Mouse (Mus musculus): Measurements from ENCODE around the gene Polr2c. TPM values are rescaled to one million over a fixed set of nuclear protein-coding genes. Genes with fewer than 3 reads are reported as not detected.

Gene Polr2c
- 55.0 and 64.8 TPM in 2 replicates for polyA plus RNA-seq (2012; ENCODE audit: insufficient read depth, insufficient read length, missing spikeins)

DNA sequence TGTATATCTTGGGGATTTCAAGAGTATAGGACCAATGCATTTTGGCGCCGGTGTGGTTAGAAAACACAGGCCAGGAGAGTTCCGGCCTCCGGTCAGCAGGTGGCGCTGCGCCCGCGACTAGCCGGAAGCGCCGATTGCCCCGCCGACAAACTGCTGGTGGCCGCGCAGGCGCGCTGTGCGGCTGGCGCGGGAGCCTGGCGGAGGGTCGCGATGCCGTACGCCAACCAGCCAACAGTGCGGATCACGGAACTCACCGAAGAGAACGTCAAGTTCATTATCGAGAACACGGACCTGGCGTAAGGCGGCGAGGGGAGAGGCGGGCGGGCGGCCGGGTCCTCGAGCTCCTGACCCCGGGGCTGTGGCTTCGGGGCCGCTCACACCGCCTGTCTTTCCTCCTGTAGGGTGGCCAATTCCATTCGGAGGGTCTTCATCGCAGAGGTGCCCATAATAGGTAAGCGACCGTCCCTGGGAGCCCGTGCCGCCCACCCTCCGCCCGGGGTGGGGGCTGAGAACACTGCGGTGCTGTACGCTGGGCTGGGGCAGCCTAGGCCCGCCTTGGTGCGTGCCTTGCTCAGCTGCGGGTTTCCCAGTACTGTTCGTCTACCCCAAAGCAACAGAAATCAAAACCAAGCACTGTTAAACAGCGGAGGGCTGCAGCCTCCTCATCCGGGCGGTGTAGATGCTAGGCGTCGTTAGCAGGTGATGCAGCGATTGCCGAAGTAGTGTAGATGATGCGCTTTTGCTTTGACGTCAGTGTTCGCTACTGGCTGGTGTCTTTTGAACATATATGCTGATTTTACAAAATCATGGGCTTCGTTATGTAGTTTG is at the start of gene Polr2c:
Gene Polr2c, plus strand, starts transcription at position 105 of the 828 bp plus-strand sequence.
- peak within 1 kb of the TSS; percentile 85 for H3K4me3 ChIP-seq (ENCODE audit: insufficient read depth, low read depth, low read length)
- peak within 1 kb of the TSS; percentile 61 for H3K27ac ChIP-seq (replicated peaks; ENCODE audit: low read depth, low read length)
- H3K4me1 ChIP-seq (ENCODE audit: control insufficient read depth, insufficient read depth, insufficient read length, low read length): 0 out of 2 replicates have a peak, but pooled peaks cover under 1% of the 10 kb centered on the region

DNA sequence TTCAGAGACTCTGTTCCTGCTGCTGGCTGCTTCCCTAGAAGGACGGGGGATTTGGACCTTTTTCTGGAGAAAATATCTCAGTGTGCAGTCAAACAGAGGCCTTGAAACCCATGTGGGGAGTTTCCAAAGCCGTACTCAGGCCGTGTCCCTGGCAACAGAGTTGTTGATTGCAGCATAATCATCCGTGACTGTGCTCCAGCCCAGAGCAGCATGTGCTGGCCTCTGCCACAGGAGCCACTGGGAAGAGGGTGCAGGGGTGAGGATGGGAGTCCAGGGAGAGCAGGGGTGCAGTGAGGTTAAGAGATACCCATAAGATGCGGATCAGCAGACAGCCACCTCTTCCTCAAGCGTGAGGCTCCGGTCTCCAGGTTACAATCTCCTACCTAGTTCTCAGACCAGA is 49.7 kb upstream of the Polr2c start:
- H3K4me3 ChIP-seq (ENCODE audit: insufficient read depth, low read depth, low read length): no peak overlapping the region
- H3K27ac ChIP-seq (replicated peaks; ENCODE audit: low read depth, low read length): no peak overlapping the region
- H3K4me1 ChIP-seq (ENCODE audit: control insufficient read depth, insufficient read depth, insufficient read length, low read length): no peaks in the 10 kb centered on the region

DNA sequence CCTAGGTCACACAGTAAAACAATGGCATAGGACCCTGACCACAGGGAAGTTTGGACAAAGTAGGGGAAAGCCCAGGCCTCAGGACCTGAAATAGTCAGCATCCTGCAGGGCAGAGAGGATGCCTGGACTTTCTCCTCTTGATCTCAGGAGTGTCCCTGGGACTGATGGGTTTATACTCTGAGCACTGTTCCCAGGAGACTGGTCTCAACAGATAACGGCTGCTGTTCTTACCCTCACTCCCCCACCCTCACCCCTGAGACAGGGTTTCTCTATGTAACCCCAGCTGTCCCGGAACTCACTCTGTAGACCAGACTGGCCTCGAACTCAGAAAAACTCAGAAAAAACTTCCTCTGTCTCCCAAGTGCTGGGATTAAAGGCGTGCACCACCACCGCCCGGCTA is 48.9 kb upstream of the Polr2c start:
- no peaks in the 10 kb centered on the region for H3K4me1 ChIP-seq (ENCODE audit: control insufficient read depth, insufficient read depth, insufficient read length, low read length)
- H3K27ac ChIP-seq (replicated peaks; ENCODE audit: low read depth, low read length): no peak overlapping the region
- H3K4me3 ChIP-seq (ENCODE audit: insufficient read depth, low read depth, low read length): no peak overlapping the region

DNA sequence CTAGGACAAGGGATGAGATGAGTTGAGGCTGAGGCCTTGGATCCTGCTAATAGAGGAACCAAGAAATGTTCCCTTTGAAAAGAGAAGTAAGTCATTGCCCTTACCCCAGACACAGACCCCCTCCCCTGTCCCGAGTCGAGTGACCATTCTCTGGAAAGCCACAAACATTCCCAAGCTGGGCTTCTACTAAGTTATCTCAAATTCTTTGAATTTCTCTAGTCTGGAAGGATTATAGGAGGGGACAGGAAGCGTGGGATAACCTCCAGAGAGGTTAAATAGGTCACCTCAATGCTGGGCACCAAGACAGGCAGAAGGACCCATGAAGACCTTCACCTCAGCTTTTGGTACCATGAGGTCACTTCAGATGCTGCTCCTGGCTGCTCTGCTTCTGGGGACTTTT is 47.1 kb upstream of the Polr2c start, which contains the start of gene Ccl17:
Gene Ccl17, plus strand, starts transcription at position 301 of the 400 bp plus-strand sequence.
- Histone ChIP-seq H3K4me3 (ENCODE audit: insufficient read depth, low read depth, low read length) (no peak within 1 kb of the TSS), H3K27ac (replicated peaks; ENCODE audit: low read depth, low read length) (no peak within 1 kb of the TSS), H3K4me1 (ENCODE audit: control insufficient read depth, insufficient read depth, insufficient read length, low read length) (no peaks in the 10 kb centered on the region)

DNA sequence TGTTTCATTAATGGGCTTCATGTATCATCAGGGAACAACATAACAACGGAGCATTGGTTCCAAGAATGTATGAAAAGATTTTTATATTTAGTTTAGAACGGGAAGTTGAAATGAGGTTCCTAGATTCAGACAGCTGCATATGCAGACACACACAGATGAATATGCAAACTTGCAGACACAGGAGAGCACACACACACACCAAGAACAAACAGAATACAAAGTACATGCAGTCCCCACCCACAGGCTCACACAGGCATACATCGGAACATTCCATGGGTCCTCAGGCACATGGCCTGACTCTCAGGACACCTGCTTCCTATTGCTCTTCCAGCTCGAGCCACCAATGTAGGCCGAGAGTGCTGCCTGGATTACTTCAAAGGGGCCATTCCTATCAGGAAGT is 46.4 kb upstream of the Polr2c start:
- no peak overlapping the region for H3K4me3 ChIP-seq (ENCODE audit: insufficient read depth, low read depth, low read length)
- H3K4me1 ChIP-seq (ENCODE audit: control insufficient read depth, insufficient read depth, insufficient read length, low read length): no peaks in the 10 kb centered on the region
- H3K27ac ChIP-seq (replicated peaks; ENCODE audit: low read depth, low read length): no peak overlapping the region

DNA sequence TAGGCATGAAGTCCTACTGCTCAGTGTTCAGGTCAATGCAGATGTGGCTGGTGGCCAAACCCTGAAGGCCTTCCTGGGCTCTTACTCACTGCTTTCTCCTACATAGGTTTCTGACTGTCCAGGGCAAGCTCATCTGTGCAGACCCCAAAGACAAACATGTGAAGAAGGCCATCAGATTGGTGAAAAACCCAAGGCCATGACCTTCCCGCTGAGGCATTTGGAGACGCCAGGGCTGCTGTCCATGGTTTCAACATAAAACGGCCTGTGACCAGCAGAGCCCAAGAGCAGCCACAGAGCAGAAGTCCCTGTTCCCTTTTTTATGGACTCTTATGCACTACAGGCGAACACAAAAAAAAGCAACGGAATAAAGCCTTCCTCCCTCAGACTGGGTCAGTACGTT is 45.6 kb upstream of the Polr2c start:
- Histone ChIP-seq H3K4me1 (ENCODE audit: control insufficient read depth, insufficient read depth, insufficient read length, low read length) (no peaks in the 10 kb centered on the region), H3K4me3 (ENCODE audit: insufficient read depth, low read depth, low read length) (no peak overlapping the region), H3K27ac (replicated peaks; ENCODE audit: low read depth, low read length) (no peak overlapping the region)

DNA sequence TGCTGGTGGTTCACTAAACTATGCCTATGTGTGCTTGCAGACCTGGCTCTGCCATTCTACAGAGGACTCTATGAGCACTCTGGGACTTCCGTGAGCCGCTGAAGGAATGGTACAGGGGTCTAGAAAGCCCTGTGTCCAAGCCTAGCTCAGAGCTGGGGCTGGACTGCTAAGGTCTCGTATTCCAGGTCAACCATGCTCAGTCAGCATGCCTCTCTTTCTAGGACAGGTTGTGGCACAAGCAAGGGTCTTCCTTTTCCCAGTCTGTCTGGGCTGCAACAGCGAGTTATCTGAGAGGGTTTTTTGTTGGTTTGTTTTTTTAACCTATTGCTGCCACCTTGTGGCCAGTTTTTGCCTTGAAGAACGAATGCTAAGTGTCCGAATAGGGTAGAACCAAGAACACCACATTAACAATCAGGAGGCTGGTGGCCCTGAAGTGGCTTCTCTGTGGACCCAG is 44.6 kb upstream of the Polr2c start:
- no peaks in the 10 kb centered on the region for H3K4me1 ChIP-seq (ENCODE audit: control insufficient read depth, insufficient read depth, insufficient read length, low read length)
- H3K27ac ChIP-seq (replicated peaks; ENCODE audit: low read depth, low read length): no peak overlapping the region
- no peak overlapping the region for H3K4me3 ChIP-seq (ENCODE audit: insufficient read depth, low read depth, low read length)

DNA sequence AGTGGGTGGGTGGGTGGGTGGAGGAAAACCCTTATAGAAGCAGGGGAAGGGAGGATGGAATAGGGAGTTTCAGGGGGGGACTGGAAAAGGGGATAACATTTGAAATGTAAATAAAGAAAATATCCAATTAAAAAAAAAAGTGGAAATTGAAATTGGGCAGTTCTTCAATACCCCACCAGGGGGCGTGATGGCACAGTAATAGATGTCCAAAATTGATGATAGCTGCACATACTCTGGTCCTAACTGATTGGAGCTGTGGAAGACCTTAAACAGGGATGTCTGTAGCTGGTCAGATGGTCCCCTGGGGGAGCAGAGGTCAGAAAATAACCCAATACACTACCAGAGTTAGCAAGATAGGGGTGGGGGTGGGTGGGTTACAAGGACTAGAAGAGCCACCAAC is 42.7 kb upstream of the Polr2c start:
- Histone ChIP-seq H3K4me3 (ENCODE audit: insufficient read depth, low read depth, low read length) (no peak overlapping the region), H3K27ac (replicated peaks; ENCODE audit: low read depth, low read length) (no peak overlapping the region), H3K4me1 (ENCODE audit: control insufficient read depth, insufficient read depth, insufficient read length, low read length) (no peaks in the 10 kb centered on the region)

DNA sequence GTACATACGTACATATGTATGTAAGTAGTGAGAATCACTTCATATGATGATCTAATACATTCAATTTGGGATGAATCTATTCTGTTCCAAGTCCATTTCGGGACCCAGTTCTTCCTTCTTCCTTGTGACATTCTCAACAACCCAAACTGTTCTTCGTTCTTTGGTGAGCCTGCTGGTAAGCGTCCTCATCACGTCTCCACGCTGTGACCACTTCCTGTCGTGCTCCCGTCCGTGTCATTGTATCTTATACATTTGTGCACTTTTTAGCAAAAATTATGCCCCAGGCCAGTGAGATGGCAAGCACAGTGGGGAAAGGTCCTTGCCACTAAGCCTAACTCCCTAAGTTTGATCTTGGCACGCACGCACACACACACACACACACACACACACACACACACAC is 39.3 kb upstream of the Polr2c start:
- Histone ChIP-seq H3K27ac (replicated peaks; ENCODE audit: low read depth, low read length) (no peak overlapping the region), H3K4me1 (ENCODE audit: control insufficient read depth, insufficient read depth, insufficient read length, low read length) (no peaks in the 10 kb centered on the region), H3K4me3 (ENCODE audit: insufficient read depth, low read depth, low read length) (no peak overlapping the region)

DNA sequence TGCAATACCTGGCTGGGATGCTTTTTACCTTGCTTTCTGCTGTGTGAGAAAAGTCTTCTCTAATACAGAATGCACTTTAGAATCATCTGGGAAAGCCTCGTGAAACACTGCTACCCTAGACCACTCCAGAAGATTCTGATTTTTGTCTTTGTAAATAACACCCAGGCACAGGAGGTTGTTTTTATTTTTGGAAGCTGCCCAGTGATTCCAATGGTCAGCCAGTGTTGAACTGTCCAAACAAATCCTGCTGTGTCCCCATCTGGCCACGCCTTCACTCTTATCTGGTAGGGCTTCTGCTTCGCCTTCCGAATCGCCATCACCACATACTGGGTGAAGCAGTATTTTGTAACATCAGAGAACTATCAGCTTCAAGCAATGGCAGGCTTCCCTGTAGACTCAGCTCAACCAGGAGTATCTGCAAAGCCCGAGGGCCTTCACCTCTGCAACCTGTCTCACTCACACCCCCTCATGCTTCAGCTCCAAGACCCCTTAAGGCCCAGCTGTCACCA is 37.5 kb upstream of the Polr2c start:
- no peaks in the 10 kb centered on the region for H3K4me1 ChIP-seq (ENCODE audit: control insufficient read depth, insufficient read depth, insufficient read length, low read length)
- no peak overlapping the region for H3K27ac ChIP-seq (replicated peaks; ENCODE audit: low read depth, low read length)
- H3K4me3 ChIP-seq (ENCODE audit: insufficient read depth, low read depth, low read length): no peak overlapping the region

DNA sequence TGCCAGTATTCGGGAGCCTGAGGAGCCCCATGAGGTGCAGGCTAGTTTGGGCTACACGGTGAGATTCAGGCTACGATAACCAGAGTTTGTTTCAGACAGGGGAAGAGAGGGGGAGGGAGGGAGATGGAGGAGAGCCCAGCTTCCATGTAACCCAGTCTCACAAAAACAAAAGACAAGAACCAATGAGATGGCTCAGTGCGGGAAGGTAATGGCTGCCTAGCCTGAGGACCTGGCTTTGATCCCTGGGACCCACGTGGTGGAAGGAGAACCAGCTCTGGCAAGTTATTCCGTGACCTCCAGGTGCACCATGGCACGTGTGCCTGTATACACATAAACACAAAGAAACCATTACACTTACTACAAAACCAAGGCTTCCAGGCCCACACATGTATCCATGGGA is 36.7 kb upstream of the Polr2c start:
- H3K27ac ChIP-seq (replicated peaks; ENCODE audit: low read depth, low read length): no peak overlapping the region
- H3K4me3 ChIP-seq (ENCODE audit: insufficient read depth, low read depth, low read length): no peak overlapping the region
- H3K4me1 ChIP-seq (ENCODE audit: control insufficient read depth, insufficient read depth, insufficient read length, low read length): no peaks in the 10 kb centered on the region

DNA sequence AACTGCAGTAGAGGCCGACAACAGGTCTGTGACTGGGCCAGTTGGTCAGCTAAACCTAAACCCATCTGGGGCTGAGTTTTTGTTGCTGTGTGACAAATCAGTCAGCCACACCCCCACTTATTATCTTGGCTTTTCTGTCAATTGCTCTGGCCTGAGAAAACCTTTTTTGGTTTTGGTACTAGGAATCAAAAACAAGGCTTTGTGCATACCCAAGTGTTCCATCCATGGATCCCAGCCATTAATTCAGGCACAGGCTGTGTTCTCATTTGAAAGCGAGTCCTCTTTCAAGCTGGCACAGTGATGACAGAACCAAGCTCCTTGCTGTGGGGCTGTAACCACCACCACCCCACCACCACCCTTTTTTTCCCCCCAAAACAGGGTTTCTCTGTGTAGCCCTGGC is 35.9 kb upstream of the Polr2c start:
- Histone ChIP-seq H3K27ac (replicated peaks; ENCODE audit: low read depth, low read length) (no peak overlapping the region), H3K4me1 (ENCODE audit: control insufficient read depth, insufficient read depth, insufficient read length, low read length) (no peaks in the 10 kb centered on the region), H3K4me3 (ENCODE audit: insufficient read depth, low read depth, low read length) (no peak overlapping the region)

DNA sequence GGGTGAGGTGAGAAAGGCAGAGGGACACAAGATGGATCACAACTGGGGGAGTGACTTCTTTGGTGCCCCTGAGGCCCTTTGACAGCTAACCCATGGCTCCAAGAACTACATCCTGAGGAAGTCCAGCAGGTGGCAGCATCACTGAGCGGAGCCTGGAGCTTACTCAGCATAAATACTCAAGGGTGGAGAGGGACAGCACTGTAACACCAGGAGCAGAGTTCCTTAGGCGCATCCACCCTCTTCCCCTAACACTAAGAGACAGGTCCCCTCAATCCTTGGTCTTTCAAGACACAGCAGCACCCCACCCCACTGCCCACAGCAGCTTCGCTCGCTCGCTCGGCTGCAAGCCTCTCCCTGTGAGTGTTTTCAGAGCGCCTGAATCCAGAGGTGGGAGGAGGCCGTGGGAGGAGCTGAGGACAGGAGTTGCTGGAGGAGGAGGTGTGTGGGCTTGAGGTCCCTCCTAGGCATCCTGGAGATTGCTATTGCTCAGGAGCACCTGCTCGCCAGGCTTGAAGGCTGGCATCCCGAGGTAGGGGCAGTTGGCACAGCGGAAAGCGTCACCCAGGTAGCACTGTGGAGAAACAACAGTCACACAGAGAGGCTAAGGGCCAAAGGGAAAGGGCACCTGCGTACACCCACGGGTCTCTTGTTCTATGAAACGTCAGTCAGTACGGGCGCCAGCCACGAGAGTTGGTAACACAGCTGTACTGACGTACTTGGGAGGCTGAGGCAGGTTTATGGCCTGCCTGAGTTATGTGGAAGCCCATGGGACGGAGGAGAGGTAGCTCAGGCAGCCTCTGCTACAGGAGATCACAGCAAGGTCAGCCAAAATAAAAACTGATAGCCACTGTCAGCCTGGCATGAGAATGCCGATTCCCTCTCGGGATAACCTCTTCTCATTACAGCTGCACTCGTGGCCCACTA is 34.4 kb upstream of the Polr2c start:
- Histone ChIP-seq H3K4me3 (ENCODE audit: insufficient read depth, low read depth, low read length) (no peak overlapping the region), H3K27ac (replicated peaks; ENCODE audit: low read depth, low read length) (no peak overlapping the region), H3K4me1 (ENCODE audit: control insufficient read depth, insufficient read depth, insufficient read length, low read length) (no peaks in the 10 kb centered on the region)

DNA sequence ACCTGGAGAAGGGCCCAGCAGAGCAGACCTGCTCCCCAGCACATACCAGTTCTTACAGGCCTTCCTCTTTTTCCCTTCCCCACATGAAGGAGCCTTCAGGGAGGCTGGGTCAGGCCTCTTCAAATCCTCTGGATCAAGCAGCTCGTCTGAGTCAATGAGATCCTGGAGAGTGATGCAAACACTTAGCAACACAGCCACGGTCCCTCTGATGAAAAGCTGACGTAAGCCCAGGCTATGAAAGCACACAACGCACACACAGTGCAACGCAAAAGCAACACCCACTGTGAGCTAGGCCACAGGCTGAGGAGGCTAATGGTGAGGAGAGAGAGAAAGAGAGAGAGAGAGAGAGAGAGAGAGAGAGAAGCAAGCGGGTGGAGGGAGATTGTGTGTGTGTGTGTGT is 32.1 kb upstream of the Polr2c start:
- Histone ChIP-seq H3K27ac (replicated peaks; ENCODE audit: low read depth, low read length) (no peak overlapping the region), H3K4me1 (ENCODE audit: control insufficient read depth, insufficient read depth, insufficient read length, low read length) (no peaks in the 10 kb centered on the region), H3K4me3 (ENCODE audit: insufficient read depth, low read depth, low read length) (no peak overlapping the region)

DNA sequence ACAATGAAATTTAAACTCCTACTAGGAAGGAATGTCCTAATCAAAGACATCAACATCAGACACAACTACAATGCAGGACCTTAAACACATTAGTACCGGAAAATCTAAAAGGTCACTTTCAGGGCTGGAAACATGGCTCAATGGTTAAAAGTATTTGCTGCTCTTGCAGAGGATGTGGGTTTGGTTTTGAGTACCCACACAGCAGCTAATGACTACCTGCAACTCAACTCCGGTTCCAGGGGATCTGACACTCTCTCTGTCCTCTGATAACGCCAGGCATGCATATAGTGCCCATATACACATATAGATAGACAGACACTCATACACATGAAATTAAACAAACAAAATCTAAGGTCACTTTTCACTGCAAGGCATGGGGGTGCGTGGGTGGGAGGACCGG is 31.0 kb upstream of the Polr2c start:
- Histone ChIP-seq H3K27ac (replicated peaks; ENCODE audit: low read depth, low read length) (no peak overlapping the region), H3K4me1 (ENCODE audit: control insufficient read depth, insufficient read depth, insufficient read length, low read length) (no peaks in the 10 kb centered on the region), H3K4me3 (ENCODE audit: insufficient read depth, low read depth, low read length) (no peak overlapping the region)
